Mouse (Mus musculus) embryonic facial prominence, embryonic 11.5 days (tissue): ENCODE measurements at regions not wholly inside any gene's neighbourhood (a gene's known extent, or its start where the extent isn't known, plus 50 kb on each side); places are given as distances from the start of the nearest gene placed in this dataset.

Experiments
- ATAC-seq: fragments of 200-750 bp; cut with Nextera tagmentation; replicated peaks from 2 replicates; pipeline ENCODE4 v1.8.0; 2017; ENCODE audit warnings: low read depth; ENCODE audit not compliant: insufficient number of reproducible peaks, low FRiP score, low TSS enrichment
- DNase-seq: peaks from one replicate; pipeline ENCODE4 v3.0.0-alpha.2; 2015; ENCODE audit warnings: low spot score
- H3K27ac ChIP-seq: fragments of 300-500 bp; sonication (generic); replicated peaks from 2 replicates; pipeline ENCODE4 v1.5.1; 2014; ENCODE audit warnings: mild to moderate bottlenecking, low read depth, low read length, control low read depth
- H3K27me3 ChIP-seq: fragments of 300-500 bp; sonication (generic); 2 replicates; pipeline ENCODE4 v1.6.1; 2014; ENCODE audit warnings: mild to moderate bottlenecking, low read length, moderate library complexity, mixed read lengths; ENCODE audit not compliant: control insufficient read depth, insufficient read depth
- H3K36me3 ChIP-seq: fragments of 300-500 bp; sonication (generic); replicated peaks from 2 replicates; pipeline ENCODE4 v1.6.1; 2014; ENCODE audit warnings: low read depth, mild to moderate bottlenecking, low read length, moderate library complexity, mixed read lengths; ENCODE audit not compliant: control insufficient read depth, insufficient read depth
- H3K4me1 ChIP-seq: fragments of 300-500 bp; sonication (generic); 2 replicates; pipeline ENCODE4 v1.6.1; 2014; ENCODE audit warnings: low read length, mixed read lengths; ENCODE audit not compliant: control insufficient read depth, insufficient read depth
- H3K4me2 ChIP-seq: fragments of 300-500 bp; sonication (generic); 2 replicates; pipeline ENCODE4 v1.6.1; 2014; ENCODE audit warnings: low read depth, mild to moderate bottlenecking, control low read depth, low read length, moderate library complexity
- H3K4me3 ChIP-seq: fragments of 300-500 bp; sonication (generic); 2 replicates; pipeline ENCODE4 v1.5.1; 2014; ENCODE audit warnings: low read depth, low read length, control low read depth
- H3K9ac ChIP-seq: fragments of 300-500 bp; sonication (generic); replicated peaks from 2 replicates; pipeline ENCODE4 v1.6.1; 2014; ENCODE audit warnings: mild to moderate bottlenecking, control low read depth, low read length
- H3K9me3 ChIP-seq: fragments of 300-500 bp; sonication (generic); replicated peaks from 2 replicates; pipeline ENCODE4 v1.6.1; 2016; ENCODE audit warnings: mild to moderate bottlenecking, low read length, inconsistent platforms, mixed read lengths; ENCODE audit not compliant: control insufficient read depth
- WGBS: fragments of 180-500 bp; shearing (Covaris S2); extraction: QIAGEN DNeasy Blood & Tissue Kit; methylation state at CpG from one replicate; pipeline ENCODE4 v1.1.7; 2014; 5-methylcytosine and 5-hydroxymethylcytosine counted together

DNA sequence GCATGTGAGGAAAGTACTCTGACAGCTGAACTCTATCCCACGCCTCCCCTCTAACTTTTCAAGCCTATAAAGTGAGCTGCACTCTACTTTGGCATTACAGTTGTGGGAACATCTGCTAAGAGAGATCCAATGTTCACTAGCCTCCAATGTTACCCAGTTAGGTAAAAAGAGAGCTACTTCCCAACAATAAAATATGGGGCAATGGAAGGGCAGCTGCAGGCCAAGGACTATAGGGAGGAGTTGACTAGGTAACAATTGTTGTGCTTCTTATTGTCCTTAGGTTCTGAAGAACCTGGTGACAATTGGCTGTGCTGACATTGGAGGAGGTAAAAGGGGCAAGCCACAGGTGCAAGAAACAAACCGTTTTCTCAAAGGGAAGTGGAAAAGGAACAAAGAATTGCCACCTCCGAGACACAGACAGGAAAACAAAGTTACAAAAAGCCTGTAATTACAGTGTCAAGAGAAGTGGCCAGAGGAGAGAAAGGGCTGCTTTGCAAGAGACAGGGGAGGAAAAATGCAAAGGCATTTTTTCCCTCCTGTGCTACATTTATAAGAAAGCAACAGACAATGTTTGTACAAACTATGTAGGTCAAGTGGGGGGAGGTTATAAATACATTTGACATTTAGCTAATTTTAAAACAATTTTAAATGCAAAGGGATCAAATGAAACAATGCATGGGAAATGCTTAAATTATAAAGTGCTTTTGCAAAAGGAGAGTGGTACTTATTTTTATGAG lies 54.1 kb upstream of the Lclat1 start:
- H3K36me3 ChIP-seq: no peaks in the 10 kb centered on the region
- 41% methylated on average over 3 of the region's 3 CpGs for WGBS
- H3K27me3 ChIP-seq: no peaks in the 10 kb centered on the region
- no peaks in the 10 kb centered on the region for H3K9me3 ChIP-seq
- H3K4me1 ChIP-seq: no peaks in the 10 kb centered on the region
- DNase-seq (no peak), ATAC-seq (no peak)
- H3K9ac ChIP-seq: no peak overlapping the region
- H3K4me3 ChIP-seq: no peak overlapping the region
- no peak overlapping the region for H3K4me2 ChIP-seq
- no peak overlapping the region for H3K27ac ChIP-seq

DNA sequence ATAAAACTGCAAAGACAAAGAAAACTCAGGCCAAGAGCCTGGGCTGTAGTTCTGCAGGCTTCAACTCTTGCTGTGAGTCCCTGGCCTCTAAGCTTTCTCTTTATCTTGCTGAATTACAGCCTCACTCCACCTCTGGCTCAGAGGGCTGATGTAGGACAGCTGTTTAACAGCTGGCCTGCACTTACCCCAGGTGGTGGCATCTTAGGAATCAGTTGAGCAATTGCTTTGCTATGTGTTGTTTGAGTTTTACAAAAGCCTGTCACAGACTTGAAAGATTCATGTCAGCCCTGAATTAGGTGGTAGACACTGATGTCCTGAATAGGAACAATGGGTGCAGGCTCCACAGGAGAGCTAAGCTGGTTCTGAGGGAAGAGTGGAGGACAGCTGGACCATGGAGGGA lies 53.6 kb upstream of the Lclat1 start:
- Histone ChIP-seq H3K4me1 (no peaks in the 10 kb centered on the region), H3K4me2 (no peak overlapping the region), H3K4me3 (no peak overlapping the region), H3K27me3 (no peaks in the 10 kb centered on the region), H3K36me3 (no peaks in the 10 kb centered on the region), H3K27ac (no peak overlapping the region), H3K9ac (no peak overlapping the region), H3K9me3 (no peaks in the 10 kb centered on the region)
- ATAC-seq (no peak), DNase-seq (no peak)

GRCm38 (mm10) chr17:73055197-73055596 lies 52.6 kb upstream of the Lclat1 start:
- no peaks in the 10 kb centered on the region for H3K4me1 ChIP-seq
- H3K4me2 ChIP-seq: no peak overlapping the region
- H3K36me3 ChIP-seq: no peaks in the 10 kb centered on the region
- no peak overlapping the region for H3K9ac ChIP-seq
- no peaks in the 10 kb centered on the region for H3K27me3 ChIP-seq
- DNase-seq (no peak), ATAC-seq (no peak)
- no peak overlapping the region for H3K27ac ChIP-seq
- 55% methylated on average over 3 of the region's 3 CpGs for WGBS
- H3K4me3 ChIP-seq: no peak overlapping the region
- H3K9me3 ChIP-seq: no peaks in the 10 kb centered on the region

GRCm38 (mm10) chr17:73055611-73056010 lies 52.2 kb upstream of the Lclat1 start:
- no peaks in the 10 kb centered on the region for H3K9me3 ChIP-seq
- H3K36me3 ChIP-seq: no peaks in the 10 kb centered on the region
- ATAC-seq (no peak), DNase-seq (no peak)
- no peak overlapping the region for H3K27ac ChIP-seq
- no peak overlapping the region for H3K9ac ChIP-seq
- WGBS: 44% methylated on average over 6 of the region's 6 CpGs
- no peak overlapping the region for H3K4me3 ChIP-seq
- no peaks in the 10 kb centered on the region for H3K27me3 ChIP-seq
- H3K4me2 ChIP-seq: no peak overlapping the region
- no peaks in the 10 kb centered on the region for H3K4me1 ChIP-seq

GRCm38 (mm10) chr17:73056616-73057015 lies 51.2 kb upstream of the Lclat1 start:
- 81% methylated on average over 2 of the region's 2 CpGs for WGBS
- Histone ChIP-seq H3K27me3 (no peaks in the 10 kb centered on the region), H3K4me3 (no peak overlapping the region), H3K36me3 (no peaks in the 10 kb centered on the region), H3K4me1 (no peaks in the 10 kb centered on the region), H3K27ac (no peak overlapping the region), H3K9me3 (no peaks in the 10 kb centered on the region), H3K4me2 (no peak overlapping the region), H3K9ac (no peak overlapping the region)
- DNase-seq (no peak), ATAC-seq (no peak)
